Mouse (Mus musculus) embryonic fibroblast, embryonic 13.5 days (primary cell): ENCODE measurements around the gene Bdnf. TPM values are rescaled to one million over a fixed set of nuclear protein-coding genes. Genes with fewer than 3 reads are reported as not detected.

Source experiments
- H3K27ac ChIP-seq: 2 replicates; pipeline ENCODE4 v1.5.1; 2012; ENCODE audit warnings: low read length, control low read depth, inconsistent platforms; ENCODE audit not compliant: insufficient read depth
- H3K4me1 ChIP-seq: 2 replicates; pipeline ENCODE4 v1.6.1; 2011; ENCODE audit warnings: low read length; ENCODE audit not compliant: control insufficient read depth, insufficient read depth
- H3K4me3 ChIP-seq: 2 replicates; pipeline ENCODE4 v1.5.1; 2011; ENCODE audit warnings: mild to moderate bottlenecking, control low read depth, low read length; ENCODE audit not compliant: insufficient read depth
- CTCF ChIP-seq: IDR thresholded peaks from 2 replicates; pipeline ENCODE4 v1.5.1; 2011; ENCODE audit warnings: mild to moderate bottlenecking, control low read depth, low read length, moderate library complexity, borderline replicate concordance; ENCODE audit not compliant: insufficient read depth
- POLR2A ChIP-seq: IDR thresholded peaks from 2 replicates; pipeline ENCODE4 v1.6.1; 2011; ENCODE audit warnings: low read depth, mild to moderate bottlenecking, control low read depth, low read length, moderate library complexity
- polyA plus RNA-seq: library from polyadenylated mRNA; stranded (reverse); fragments of >200 nt; gene quantifications from 2 replicates; pipeline ENCODE4 v1.2.4, GENCODE M21; 2011; ENCODE audit warnings: low read depth; ENCODE audit not compliant: missing spikeins, insufficient read length

Bdnf gene
- polyA plus RNA-seq = 9.2 and 17.7 TPM in 2 replicates

DNA sequence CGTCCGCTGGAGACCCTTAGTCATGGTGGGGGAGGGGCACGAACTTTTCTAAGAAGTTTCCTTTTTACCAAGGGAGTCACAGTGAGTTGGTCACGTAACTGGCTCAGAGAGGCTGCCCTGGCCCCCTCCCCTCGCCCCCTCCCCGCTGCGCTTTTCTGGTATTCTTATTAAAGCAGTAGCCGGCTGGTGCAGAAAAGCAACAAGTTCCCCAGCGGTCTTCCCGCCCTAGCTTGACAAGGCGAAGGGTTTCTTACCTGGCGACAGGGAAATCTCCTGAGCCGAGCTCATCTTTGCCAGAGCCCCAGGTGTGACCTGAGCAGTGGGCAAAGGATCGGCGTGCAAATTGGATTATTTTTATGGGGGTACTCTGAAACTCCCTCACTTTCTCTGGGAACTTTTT, at the start of gene Bdnf:
Gene Bdnf, plus strand, starts transcription at position 169 of the 400 bp plus-strand sequence.
- H3K4me1 ChIP-seq = no peaks in the 10 kb centered on the region; the same call in 1 of the 2 replicates
- H3K4me3 ChIP-seq = peak within 1 kb of the TSS; percentile 55
- no peak for TF ChIP-seq POLR2A
- TF ChIP-seq CTCF = no peak
- H3K27ac ChIP-seq = no peak within 1 kb of the TSS

GRCm38 (mm10) chr2:109626864-109627263, 47.6 kb upstream of the Bdnf start:
- Histone ChIP-seq H3K4me1 (no peaks in the 10 kb centered on the region), H3K27ac (no peak overlapping the region), H3K4me3 (no peak overlapping the region)
- TF ChIP-seq CTCF = no peak
- TF ChIP-seq POLR2A = no peak

DNA sequence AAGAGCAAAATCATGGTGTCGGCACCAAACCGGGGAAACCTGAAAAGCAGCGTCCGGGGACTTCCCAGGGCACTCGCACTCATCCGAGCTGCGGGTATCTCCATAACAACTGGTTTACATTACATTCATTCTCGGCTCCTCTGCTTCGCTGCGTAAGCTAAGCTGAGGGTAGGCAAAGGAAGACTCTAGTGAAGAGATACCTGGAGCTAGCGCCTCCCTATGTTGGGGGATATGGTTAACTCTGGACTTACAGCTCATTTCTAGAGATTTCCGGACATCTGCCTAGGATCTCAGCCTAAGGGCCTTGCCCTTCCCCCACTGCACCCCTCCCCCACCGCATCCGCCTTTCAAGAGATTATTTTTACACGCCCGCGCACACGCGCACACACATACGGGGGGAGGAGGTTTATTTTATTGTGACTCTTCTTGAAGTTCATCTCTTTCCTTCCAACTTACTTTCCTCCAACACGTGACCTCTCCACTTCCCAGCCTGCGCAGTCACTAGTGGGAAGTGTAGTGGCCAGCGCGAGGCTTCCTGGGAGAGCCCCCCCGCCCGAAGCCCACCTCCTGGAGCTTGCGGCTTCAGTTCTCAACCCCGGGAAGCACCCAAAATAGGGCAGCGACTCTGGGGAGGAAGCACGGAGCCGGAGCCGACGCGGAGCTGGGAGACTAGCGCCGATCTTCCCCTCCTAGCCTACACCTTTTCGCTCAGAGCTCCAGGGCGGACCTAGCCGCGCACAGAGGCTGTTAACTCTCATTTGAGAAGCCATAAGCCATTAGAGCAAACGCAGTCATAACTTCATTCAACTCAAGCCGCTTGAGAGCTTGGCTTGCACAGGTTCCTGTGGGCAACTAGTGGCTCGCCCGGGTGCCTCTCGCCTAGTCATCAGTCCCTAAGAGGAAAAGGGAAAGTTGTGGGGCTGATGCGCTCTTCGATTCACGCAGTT, 718 bp upstream of the Bdnf start:
- TF ChIP-seq CTCF = no peak
- Histone ChIP-seq H3K27ac (no peak overlapping the region), H3K4me1 (no peaks in the 10 kb centered on the region), H3K4me3 (peak overlapping the region; percentile 55)

GRCm38 (mm10) chr2:109675051-109675450, 551 bp downstream of the Bdnf start:
- TF ChIP-seq POLR2A (no peak), CTCF (no peak)
- Histone ChIP-seq H3K4me1 (no peaks in the 10 kb centered on the region; the same call in 1 of the 2 replicates), H3K4me3 (peak overlapping the region; percentile 2; the same call in 1 of the 2 replicates), H3K27ac (no peak overlapping the region)

GRCm38 (mm10) chr2:109675973-109676617, 1.6 kb downstream of the Bdnf start:
- Histone ChIP-seq H3K4me1 (peaks cover 2% of the 10 kb centered on the region), H3K4me3 (peak overlapping the region; percentile 21), H3K27ac (no peak overlapping the region)
- TF ChIP-seq POLR2A = no peak
- TF ChIP-seq CTCF = no peak

GRCm38 (mm10) chr2:109676618-109676974, 2.1 kb downstream of the Bdnf start:
- H3K4me1 ChIP-seq = peaks cover 2% of the 10 kb centered on the region
- no peak overlapping the region for H3K4me3 ChIP-seq
- TF ChIP-seq POLR2A (no peak), CTCF (no peak)
- H3K27ac ChIP-seq = no peak overlapping the region

- peak overlapping the region; percentile 91 for H3K27ac ChIP-seq
These were observed 3.0 kb downstream of the Bdnf start for GRCm38 (mm10) chr2:109677221-109678089.

DNA sequence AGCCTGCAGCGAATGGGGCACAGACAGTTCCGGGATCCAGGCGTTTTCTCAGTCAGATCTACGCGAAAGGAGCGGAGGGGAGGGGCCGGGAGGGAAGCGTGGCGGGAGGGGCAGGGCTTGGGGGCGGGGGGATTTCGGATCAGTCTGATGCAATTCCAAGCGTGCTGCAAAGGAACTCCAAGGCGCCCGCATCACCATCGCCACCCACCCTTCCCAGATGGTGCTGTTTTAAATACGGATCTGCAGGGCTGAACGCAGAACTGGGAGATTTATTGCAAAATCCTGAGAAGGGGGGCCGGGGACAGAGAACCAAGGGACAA, 3.5 kb downstream of the Bdnf start:
- TF ChIP-seq CTCF (no peak), POLR2A (peak; percentile 64)
- H3K27ac ChIP-seq = peak overlapping the region; percentile 80

More at GRCm38 (mm10) chr2:109677221-109678089, 3.0 kb downstream of the Bdnf start:
- TF ChIP-seq POLR2A (peak; percentile 66), CTCF (no peak)
- H3K4me3 ChIP-seq = peak overlapping the region; percentile 50
- H3K4me1 ChIP-seq = peaks cover 2% of the 10 kb centered on the region

GRCm38 (mm10) chr2:109678454-109678853, 4.0 kb downstream of the Bdnf start:
- TF ChIP-seq POLR2A (no peak), CTCF (no peak)
- peaks cover 2% of the 10 kb centered on the region for H3K4me1 ChIP-seq
- H3K27ac ChIP-seq = peak overlapping the region; percentile 80
- H3K4me3 ChIP-seq = peak overlapping the region; percentile 29

More for the DNA sequence above, 3.5 kb downstream of the Bdnf start:
- Histone ChIP-seq H3K4me3 (peak overlapping the region; percentile 29), H3K4me1 (peaks cover 2% of the 10 kb centered on the region)
